Mouse (Mus musculus): ENCODE results near the gene Disp2. TPM values are rescaled to one million over a fixed set of nuclear protein-coding genes. Genes with fewer than 3 reads are reported as not detected.

The Disp2 gene
- polyA plus RNA-seq, 1 experiment from 2014 or later = 35.8 TPM

DNA sequence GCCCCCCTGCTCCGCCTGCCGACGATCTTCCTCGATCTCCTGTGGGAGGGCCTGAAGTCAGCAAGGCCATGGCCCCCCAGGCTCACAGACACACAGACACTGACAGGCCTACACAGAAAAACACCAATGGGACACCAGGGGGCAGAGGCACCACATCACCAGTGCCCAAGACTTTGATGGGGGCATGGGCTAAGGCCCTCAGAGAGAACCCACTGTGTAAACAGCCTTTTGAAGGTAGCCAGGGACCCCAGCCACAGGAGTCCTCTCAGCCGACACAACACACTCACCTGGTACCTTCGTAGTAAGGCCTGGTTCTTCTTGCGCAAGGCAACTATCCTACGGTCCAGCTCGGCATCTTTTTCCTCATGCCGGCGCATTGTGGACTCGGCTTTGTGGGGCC, 18.2 kb upstream of the Disp2 start:
- Histone ChIP-seq H3K36me3 (no peaks in the 10 kb centered on the region), H3K4me1 (replicated peaks) (peaks cover 49% of the 10 kb centered on the region), H3K9ac (replicated peaks) (peak overlapping the region; percentile 65), H3K27me3 (peaks cover 14% of the 10 kb centered on the region; the same call in 1 of the 2 replicates), H3K4me2 (replicated peaks) (peak overlapping the region; percentile 48), H3K4me3 (replicated peaks) (peak overlapping the region; percentile 17; the same call in 1 of the 2 replicates), H3K9me3 (no peaks in the 10 kb centered on the region), H3K27ac (peak overlapping the region; percentile 97)
- no peak for ATAC-seq
- WGBS = 83% methylated on average over 12 of the region's 12 CpGs

DNA sequence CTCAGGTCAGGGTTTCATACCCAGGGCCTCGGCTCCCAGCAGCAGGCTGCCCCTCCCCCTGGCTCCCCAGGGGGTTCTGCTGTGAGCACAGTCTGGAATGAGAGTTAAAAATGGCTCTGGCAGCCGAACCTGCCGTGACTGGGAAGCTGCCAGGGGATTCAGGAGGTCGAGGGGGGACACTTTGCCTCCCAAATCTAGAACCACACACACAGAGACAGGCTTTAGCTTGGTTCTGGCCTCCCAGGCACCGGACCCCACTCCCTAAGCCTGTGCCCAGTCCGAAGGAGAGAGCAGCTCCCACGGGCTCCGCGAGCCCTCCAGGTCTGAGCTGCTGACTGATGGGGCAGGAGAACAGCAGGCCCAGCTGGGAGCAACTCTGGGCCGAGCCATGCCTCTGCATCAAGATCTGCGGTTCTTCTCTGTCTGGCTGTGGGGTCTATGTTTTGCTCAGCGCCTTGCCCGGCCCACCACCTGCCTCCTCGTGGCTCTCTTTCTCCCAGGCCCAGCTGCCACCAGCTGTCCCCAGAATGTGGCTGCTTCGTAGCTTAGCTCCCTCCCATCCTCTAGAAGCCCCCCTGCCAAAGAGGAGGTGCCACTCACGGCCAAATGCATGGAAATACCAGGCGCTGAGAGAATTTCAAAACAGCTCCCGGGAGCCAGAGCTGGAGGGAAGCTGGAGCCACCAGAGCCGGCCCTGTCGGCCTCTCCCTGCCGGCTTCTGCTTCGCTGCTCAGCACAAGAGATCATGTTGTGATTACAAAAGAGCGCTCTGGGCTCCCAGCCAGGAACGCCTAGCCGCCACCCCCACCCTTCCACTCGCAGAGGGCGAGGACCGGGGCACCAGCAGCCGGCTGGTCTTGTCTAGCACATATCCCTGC, 17.4 kb upstream of the Disp2 start, which contains the start of gene Ccdc9b:
Ccdc9b (minus strand) TSS at position 756 of the 878 bp plus-strand sequence.
- Histone ChIP-seq H3K4me1 (replicated peaks) (peaks cover 49% of the 10 kb centered on the region), H3K27me3 (peaks cover 14% of the 10 kb centered on the region; the same call in 1 of the 2 replicates), H3K4me3 (replicated peaks) (peak within 1 kb of the TSS; percentile 17), H3K9me3 (no peaks in the 10 kb centered on the region), H3K36me3 (no peaks in the 10 kb centered on the region), H3K9ac (replicated peaks) (peak within 1 kb of the TSS; percentile 65), H3K4me2 (replicated peaks) (peak within 1 kb of the TSS; percentile 48), H3K27ac (peak within 1 kb of the TSS; percentile 97)
- ATAC-seq = peak; percentile 83
- 5% methylated on average over 29 of the region's 29 CpGs for WGBS

DNA sequence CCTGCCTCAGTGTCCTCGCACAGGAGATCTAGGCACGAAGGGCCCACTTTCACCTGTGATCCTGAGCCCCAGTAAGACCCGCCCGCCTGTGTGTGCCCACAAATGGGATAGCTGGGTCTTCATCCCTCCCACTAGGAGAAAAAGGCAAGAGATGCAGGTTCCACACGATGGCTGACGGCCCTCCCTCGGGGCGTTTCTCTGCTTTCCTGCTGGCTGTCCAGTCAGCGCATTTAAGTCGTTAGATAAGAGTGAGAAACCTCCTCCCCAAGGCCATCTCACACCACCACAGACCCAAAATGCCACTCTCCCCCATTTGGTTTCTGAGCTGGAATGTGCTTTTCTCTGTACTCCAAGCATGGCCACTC, 16.8 kb upstream of the Disp2 start:
- WGBS = 5% methylated on average over 10 of the region's 10 CpGs
- ATAC-seq = no peak
- no peaks in the 10 kb centered on the region for H3K9me3 ChIP-seq
- H3K36me3 ChIP-seq = no peaks in the 10 kb centered on the region
- peaks cover 49% of the 10 kb centered on the region for H3K4me1 ChIP-seq (replicated peaks)
- peak overlapping the region; percentile 97 for H3K27ac ChIP-seq
- peak overlapping the region; percentile 48 for H3K4me2 ChIP-seq (replicated peaks)
- H3K9ac ChIP-seq (replicated peaks) = peak overlapping the region; percentile 65
- peaks cover 14% of the 10 kb centered on the region; the same call in 1 of the 2 replicates for H3K27me3 ChIP-seq
- peak overlapping the region; percentile 17 for H3K4me3 ChIP-seq (replicated peaks)

DNA sequence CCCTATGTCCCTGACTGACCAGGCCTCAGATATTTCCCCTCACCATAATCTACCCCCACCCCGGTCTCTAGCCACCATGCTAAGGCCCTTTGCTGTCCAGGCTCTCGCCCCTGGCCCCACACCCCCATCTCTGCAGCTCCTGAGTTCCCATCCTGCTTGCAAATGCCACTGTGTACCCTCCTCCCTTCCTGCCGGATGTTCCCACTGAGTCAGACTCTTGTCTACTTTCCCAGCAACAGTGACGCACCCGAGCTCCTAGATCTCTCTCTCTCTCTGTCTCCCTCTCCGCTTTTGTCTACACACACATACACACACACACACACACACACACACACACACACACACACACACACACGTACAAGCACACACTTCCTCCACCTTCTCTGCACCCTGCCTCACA, 16.1 kb upstream of the Disp2 start:
- Histone ChIP-seq H3K27me3 (peaks cover 14% of the 10 kb centered on the region; the same call in 1 of the 2 replicates), H3K9me3 (no peaks in the 10 kb centered on the region), H3K36me3 (no peaks in the 10 kb centered on the region), H3K9ac (replicated peaks) (no peak overlapping the region), H3K4me1 (replicated peaks) (peaks cover 49% of the 10 kb centered on the region), H3K4me2 (replicated peaks) (no peak overlapping the region), H3K27ac (peak overlapping the region; percentile 97; the same call in 1 of the 2 replicates), H3K4me3 (replicated peaks) (no peak overlapping the region)
- no peak for ATAC-seq
- WGBS = 62% methylated on average over 7 of the region's 7 CpGs

DNA sequence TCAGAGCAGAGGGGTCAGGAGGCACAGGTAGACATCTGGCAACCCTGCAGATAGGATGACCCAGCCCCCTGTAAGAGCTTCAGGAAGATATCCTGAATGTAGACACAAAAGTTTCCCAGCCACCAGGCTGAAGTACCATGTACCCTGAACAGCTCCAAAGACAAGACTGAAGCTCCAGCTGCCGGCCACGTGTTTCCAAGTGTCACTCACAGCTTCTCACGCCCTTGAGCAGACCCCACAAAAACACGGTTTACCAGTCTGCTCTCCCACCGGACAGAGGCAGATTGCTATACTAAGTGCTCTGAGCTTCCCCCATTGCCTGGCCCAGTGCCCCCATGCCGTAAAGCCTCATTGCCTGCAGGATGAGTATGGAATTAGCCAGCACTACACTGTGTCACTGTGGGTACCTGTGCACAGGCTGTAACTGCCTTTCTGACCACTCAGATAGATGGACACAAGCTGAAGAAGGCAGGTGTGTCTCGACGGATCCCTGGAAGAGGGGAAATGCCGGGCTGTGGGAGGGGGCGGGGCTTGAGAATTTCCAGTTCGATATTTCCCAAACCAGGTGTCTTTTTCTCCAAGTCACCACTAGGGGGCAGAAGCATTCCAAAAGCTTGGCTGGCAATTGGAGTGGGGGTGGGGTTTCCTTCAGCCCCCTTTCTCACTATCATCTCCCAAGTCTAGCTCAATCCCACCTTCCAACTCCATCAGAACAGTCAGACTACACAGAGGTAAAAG, 15.3 kb upstream of the Disp2 start:
- Histone ChIP-seq H3K9ac (replicated peaks) (no peak overlapping the region), H3K4me1 (replicated peaks) (peaks cover 49% of the 10 kb centered on the region), H3K4me2 (replicated peaks) (no peak overlapping the region), H3K4me3 (replicated peaks) (no peak overlapping the region), H3K27ac (no peak overlapping the region), H3K36me3 (no peaks in the 10 kb centered on the region), H3K27me3 (peaks cover 7% of the 10 kb centered on the region; the same call in 1 of the 2 replicates), H3K9me3 (no peaks in the 10 kb centered on the region)
- ATAC-seq = no peak
- 29% methylated on average over 11 of the region's 11 CpGs for WGBS

DNA sequence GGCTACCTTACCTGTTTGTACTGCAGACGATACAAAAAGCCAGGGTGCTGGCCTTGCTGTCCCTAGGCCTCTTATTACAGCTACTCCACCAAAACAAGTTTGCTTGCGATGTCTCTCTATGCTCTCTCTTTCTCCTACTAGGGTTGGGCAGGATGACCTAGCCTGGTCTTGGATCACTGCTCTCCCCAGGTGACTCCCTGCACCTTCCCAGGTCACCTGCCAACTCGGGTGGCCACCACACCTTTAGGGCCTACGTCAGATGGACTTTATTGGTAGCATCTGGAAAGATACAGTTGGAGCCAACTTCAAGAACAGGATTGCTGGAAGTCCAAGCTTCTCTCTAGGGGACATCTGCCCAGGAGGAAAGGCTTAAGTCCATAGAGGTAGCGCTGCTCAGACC, 14.6 kb upstream of the Disp2 start:
- H3K9ac ChIP-seq (replicated peaks) = no peak overlapping the region
- no peaks in the 10 kb centered on the region for H3K36me3 ChIP-seq
- H3K4me2 ChIP-seq (replicated peaks) = no peak overlapping the region
- 0 out of 2 replicates have a peak, but pooled peaks cover 6% of the 10 kb centered on the region for H3K27me3 ChIP-seq
- peaks cover 44% of the 10 kb centered on the region for H3K4me1 ChIP-seq (replicated peaks)
- no peak overlapping the region for H3K4me3 ChIP-seq (replicated peaks)
- ATAC-seq = no peak
- H3K27ac ChIP-seq = no peak overlapping the region
- WGBS = 80% methylated on average over 5 of the region's 5 CpGs
- H3K9me3 ChIP-seq = no peaks in the 10 kb centered on the region

DNA sequence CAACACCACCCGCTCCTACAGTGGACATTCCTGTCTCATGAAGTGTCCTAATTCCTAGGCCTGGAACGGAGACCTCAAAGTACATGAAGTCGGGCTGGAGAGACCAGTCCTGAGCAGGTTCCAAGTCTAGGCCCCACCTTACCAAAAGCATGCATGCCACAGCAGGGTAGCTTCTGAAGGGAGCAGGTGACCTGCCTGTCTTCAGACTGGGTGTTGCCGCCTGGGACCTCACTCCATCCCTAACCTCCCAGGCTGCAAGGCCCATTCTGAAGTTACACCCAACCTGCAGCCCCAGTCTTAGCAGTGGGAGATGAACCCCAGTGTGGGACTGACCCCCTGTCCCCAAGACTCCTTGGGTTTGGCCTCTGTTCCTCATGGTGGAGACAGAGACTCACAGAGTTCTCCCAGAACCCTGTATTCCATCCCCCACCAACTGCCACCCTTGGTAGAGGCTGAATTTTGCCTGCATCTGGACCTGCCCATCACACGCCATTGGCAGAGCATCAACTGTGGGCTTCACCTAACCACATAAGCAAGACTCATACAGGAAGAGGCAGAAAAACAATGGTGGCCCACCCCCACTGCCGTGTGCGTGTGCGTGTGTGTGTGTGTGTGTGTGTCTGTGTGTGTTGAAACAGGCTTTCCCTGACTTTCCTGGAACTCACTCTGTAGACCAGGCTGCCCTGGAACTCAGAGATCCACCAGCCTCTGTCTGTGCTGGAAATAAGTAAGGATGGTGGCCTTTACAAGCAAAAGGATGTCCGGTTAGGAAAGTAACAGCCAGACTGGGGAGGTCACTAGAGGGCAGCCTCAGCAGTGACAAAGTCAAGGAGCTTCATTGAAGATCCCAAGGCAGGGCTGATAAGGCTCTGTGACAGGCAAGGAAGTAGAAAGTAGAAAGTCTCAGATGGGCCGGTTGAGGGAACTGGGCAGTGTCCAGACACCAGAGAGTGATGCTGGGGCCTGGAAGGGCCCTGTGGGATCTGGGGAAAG, 13.2 kb upstream of the Disp2 start:
- WGBS = 78% methylated on average over 10 of the region's 10 CpGs
- Histone ChIP-seq H3K27me3 (no peaks in the 10 kb centered on the region), H3K9ac (replicated peaks) (no peak overlapping the region), H3K27ac (no peak overlapping the region), H3K4me2 (replicated peaks) (no peak overlapping the region), H3K36me3 (no peaks in the 10 kb centered on the region), H3K9me3 (no peaks in the 10 kb centered on the region), H3K4me1 (replicated peaks) (peaks cover 30% of the 10 kb centered on the region), H3K4me3 (replicated peaks) (no peak overlapping the region)
- no peak for ATAC-seq

DNA sequence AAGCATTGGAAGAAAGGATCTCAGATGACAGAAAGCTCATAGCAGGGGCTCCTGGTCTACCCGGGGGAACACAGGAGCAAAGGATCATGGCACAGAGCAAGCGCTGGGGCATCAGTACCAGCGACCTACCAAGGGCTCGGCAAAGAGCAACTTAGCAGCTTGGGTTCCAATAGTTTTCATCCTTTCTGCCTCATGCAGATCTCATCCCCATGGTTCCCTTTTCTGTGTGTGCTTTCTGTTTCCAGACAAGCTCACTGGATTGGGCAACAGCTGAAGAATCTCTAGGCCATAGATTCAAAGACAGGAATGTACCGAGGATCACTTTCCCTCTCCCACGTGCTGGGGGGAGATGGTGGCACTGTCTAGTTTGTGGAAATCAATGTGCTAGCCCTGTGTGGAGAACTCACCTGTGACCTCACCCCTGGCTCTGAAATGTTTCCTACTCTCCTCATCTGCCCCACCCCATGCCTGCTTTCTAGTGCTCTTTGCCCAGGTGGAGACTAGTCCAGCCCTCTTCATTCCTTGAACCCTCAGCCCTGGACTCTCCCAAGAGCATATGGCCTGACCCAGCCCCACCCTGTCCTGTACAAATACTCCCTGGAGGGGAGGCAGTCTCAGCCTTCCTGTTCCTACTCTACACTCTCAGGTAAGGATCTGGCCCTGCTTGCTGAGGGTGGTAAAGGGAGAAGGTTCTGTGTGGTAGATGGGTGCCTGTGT, 7.2 kb upstream of the Disp2 start, which contains the start of gene Phgr1:
Phgr1 (plus strand) TSS at position 612 of the 717 bp plus-strand sequence.
- WGBS = 83% methylated on average over 6 of the region's 6 CpGs
- no peak for ATAC-seq
- H3K27me3 ChIP-seq = peaks cover 4% of the 10 kb centered on the region; the same call in 1 of the 2 replicates
- H3K9me3 ChIP-seq = no peaks in the 10 kb centered on the region
- no peak within 1 kb of the TSS for H3K4me3 ChIP-seq (replicated peaks)
- H3K36me3 ChIP-seq = no peaks in the 10 kb centered on the region
- no peak within 1 kb of the TSS for H3K4me2 ChIP-seq (replicated peaks)
- no peak within 1 kb of the TSS for H3K9ac ChIP-seq (replicated peaks)
- H3K27ac ChIP-seq = no peak within 1 kb of the TSS
- no peaks in the 10 kb centered on the region; the same call in 1 of the 2 replicates for H3K4me1 ChIP-seq (replicated peaks)

DNA sequence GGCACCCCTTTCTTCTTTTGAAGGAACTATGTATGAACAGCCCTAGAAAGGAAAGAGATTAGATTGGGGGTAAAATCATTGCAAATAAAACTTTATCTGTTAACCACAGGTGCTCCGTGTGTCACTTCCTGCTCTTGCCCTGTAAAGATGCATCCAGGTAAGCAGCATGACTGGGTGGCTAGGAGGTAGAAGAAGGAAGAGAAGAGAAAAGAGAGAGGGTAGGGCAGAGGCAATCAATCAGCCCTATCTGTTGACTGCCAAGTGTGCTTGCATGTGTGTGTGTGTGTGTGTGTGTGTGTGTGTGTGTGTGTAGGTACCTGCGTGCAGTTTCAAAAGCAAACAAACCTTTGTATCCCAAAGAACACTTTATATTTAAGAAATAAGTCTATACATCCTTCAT, 5.0 kb upstream of the Disp2 start:
- Histone ChIP-seq H3K4me1 (replicated peaks) (peaks cover 5% of the 10 kb centered on the region), H3K9ac (replicated peaks) (no peak overlapping the region), H3K36me3 (no peaks in the 10 kb centered on the region), H3K27me3 (peaks cover 4% of the 10 kb centered on the region; the same call in 1 of the 2 replicates), H3K27ac (no peak overlapping the region), H3K4me2 (replicated peaks) (no peak overlapping the region), H3K4me3 (replicated peaks) (no peak overlapping the region), H3K9me3 (no peaks in the 10 kb centered on the region)
- ATAC-seq = no peak
- WGBS = 88% methylated on average over 2 of the region's 2 CpGs

DNA sequence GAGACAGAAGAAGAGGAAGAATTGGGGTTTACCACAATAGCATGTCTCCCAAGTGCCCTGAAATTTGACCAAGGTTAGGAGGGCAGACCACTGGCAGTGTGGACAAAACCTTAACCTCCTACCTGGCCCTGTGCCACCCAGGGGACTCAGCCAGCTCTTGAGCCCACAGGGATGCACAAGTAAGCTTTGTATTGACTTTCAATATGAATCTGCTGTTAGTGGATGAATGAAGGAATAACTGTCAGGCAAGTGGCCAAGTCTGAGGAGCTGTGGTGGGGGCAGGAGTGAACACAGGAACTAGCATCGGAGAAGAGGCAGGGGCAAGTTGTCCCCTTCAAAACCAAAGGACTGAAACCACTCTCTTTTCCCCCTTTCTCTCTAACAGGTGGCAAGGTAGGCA, 4.1 kb upstream of the Disp2 start:
- H3K9me3 ChIP-seq = no peaks in the 10 kb centered on the region
- H3K9ac ChIP-seq (replicated peaks) = no peak overlapping the region
- no peak for ATAC-seq
- no peak overlapping the region for H3K4me3 ChIP-seq (replicated peaks)
- no peak overlapping the region for H3K4me2 ChIP-seq (replicated peaks)
- peaks cover 12% of the 10 kb centered on the region for H3K4me1 ChIP-seq (replicated peaks)
- peaks cover 4% of the 10 kb centered on the region; the same call in 1 of the 2 replicates for H3K27me3 ChIP-seq
- H3K27ac ChIP-seq = no peak overlapping the region
- H3K36me3 ChIP-seq = no peaks in the 10 kb centered on the region
- WGBS = 54% methylated on average over 1 of the region's 1 CpGs
